Mouse (Mus musculus) stomach, adult 2 months (tissue): ENCODE data around the gene Efcab12. TPM values are rescaled to one million over a fixed set of nuclear protein-coding genes. Genes with fewer than 3 reads are reported as not detected.

Source experiments
- polyA plus RNA-seq: library from polyadenylated mRNA; depleted of rRNA; stranded (reverse); fragments of >200 nt; gene quantifications from 2 replicates; pipeline ENCODE4 v1.2.3, GENCODE M21; 2012; rRNA removed

Gene Efcab12
- 0.08 and 0.14 TPM in 2 replicates for polyA plus RNA-seq

DNA sequence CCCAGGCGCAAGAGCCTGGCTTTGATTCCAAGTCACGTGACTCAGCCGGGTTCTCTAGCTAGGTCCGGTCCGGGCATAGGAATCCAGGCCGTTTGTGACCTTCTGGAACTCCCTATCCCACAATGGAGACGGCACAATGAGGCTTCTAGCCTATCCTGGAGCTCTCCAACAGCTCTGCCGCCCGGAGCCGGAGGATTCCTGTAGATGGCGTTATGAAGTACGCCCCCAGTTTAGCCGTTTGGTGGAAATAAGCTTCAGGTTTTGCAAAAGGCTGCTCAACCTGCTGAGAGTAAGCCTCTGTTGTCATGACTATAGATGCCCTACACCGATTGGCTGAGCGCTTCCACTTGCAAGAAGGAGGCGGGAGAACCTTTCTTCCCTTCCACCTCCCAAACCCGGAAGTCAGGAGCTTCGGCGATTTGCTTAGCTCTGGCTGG, at the start of gene Efcab12:
Gene Efcab12 (minus strand): TSS at position 252 of the 437 bp plus-strand sequence.

GRCm38 (mm10) chr6:115853091-115853813, 15.0 kb upstream of the Efcab12 start, which contains the start of the genes Mbd4 and Ift122:
Gene Mbd4, minus strand, starts transcription at chr6:115853371.
Gene Ift122, plus strand, starts transcription at chr6:115853470.

GRCm38 (mm10) chr6:115808488-115809231, 29.6 kb downstream of the Efcab12 start, which contains the start of gene Rpl32:
Gene Rpl32, minus strand, starts transcription at chr6:115808747.

DNA sequence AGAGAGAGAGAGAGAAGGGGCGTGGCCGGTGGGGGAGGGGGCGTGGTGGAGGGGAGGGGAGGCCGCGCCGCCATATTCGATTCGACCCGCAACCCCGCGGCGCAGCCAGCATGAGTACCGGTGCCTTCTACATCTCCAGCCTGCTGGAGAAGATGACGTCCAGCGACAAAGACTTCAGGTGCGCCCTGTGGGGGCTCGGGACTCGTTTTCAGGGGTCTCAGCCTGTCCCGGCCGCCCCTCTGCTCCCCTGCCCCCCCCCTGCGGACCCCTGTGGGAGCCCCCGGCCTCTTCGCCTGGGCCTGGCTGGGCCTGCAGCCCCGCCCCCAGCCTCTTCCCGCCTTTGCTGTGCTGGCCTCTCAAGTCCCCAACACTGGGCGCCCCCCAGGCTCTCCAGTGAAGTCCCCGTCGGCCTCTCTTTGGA, 63.7 kb downstream of the Efcab12 start, which contains the start of gene Cand2:
Gene Cand2 (plus strand): TSS at position 38 of the 421 bp plus-strand sequence.

GRCm38 (mm10) chr6:115761995-115762756, 76.0 kb downstream of the Efcab12 start, which contains the start of gene Tmem40:
Gene Tmem40, minus strand, starts transcription at chr6:115762410.

Other genes with a start within 250 kb of the Efcab12 start
- 17.3 and 18.1 TPM in 2 replicates for gene Mkrn2os, start 245.8 kb downstream of the Efcab12 start, polyA plus RNA-seq
- 45.7 and 56.0 TPM in 2 replicates for gene Mkrn2, start 236.5 kb downstream of the Efcab12 start, polyA plus RNA-seq
- gene Raf1, start 161.8 kb downstream of the Efcab12 start, polyA plus RNA-seq, result 113 and 124 TPM in 2 replicates
- 21.0 and 36.1 TPM in 2 replicates for gene Tmem40, start 76.0 kb downstream of the Efcab12 start, polyA plus RNA-seq
- gene Cand2, start 63.9 kb downstream of the Efcab12 start, polyA plus RNA-seq, result 2.2 and 2.4 TPM in 2 replicates
- 68.1 and 71.4 TPM in 2 replicates for gene Rpl32, start 29.7 kb downstream of the Efcab12 start, polyA plus RNA-seq
- gene Mbd4, start 15.0 kb upstream of the Efcab12 start, polyA plus RNA-seq, result 0.08 and 0.24 TPM in 2 replicates
- 5.7 and 5.8 TPM in 2 replicates for gene Ift122, start 15.1 kb upstream of the Efcab12 start, polyA plus RNA-seq
- gene Rho, start 93.3 kb upstream of the Efcab12 start, polyA plus RNA-seq, result 0.22 and 0.42 TPM in 2 replicates
- not detected in 2 replicates for gene H1foo, start 106.5 kb upstream of the Efcab12 start, polyA plus RNA-seq
- 24.8 and 25.2 TPM in 2 replicates for gene Plxnd1, start 156.6 kb upstream of the Efcab12 start, polyA plus RNA-seq